Mouse (Mus musculus) CD8-positive naive resting alpha-beta T cell, adult 57 days (primary cell): ENCODE results near the gene Gm13043. TPM values are rescaled to one million over a fixed set of nuclear protein-coding genes. Genes with fewer than 3 reads are reported as not detected.

Experiments
- total RNA-seq: library from RNA; stranded (reverse); gene quantifications from one replicate; pipeline ENCODE4 v1.2.4, GENCODE M21; 2023

Gm13043 gene
- not detected for total RNA-seq

GRCm38 (mm10) chr4:143511043-143511442 is at the start of gene Gm13043:
Gene Gm13043, plus strand, starts transcription at chr4:143511343.

GRCm38 (mm10) chr4:143535654-143536053 is 24.5 kb downstream of the Gm13043 start, which contains the start of gene Gm13040:
Gene Gm13040, plus strand, starts transcription at chr4:143535954.

GRCm38 (mm10) chr4:143551400-143551799 is 40.3 kb downstream of the Gm13043 start, which contains the start of the genes BC080695 and Gm13057:
Gene BC080695, plus strand, starts transcription at chr4:143551700.
Gene Gm13057, plus strand, starts transcription at chr4:143551709.

Other genes with a start within 250 kb of the Gm13043 start
- gene Pdpn, start 211.8 kb upstream of the Gm13043 start, total RNA-seq = not detected
- gene Lrrc38, start 161.6 kb upstream of the Gm13043 start, total RNA-seq = not detected
- gene Pramel1, start 116.9 kb upstream of the Gm13043 start, total RNA-seq = not detected
- 62.6 TPM for gene Pramef8, start 98.9 kb upstream of the Gm13043 start, total RNA-seq
- gene Oog4, start 61.0 kb upstream of the Gm13043 start, total RNA-seq = not detected
- not detected for gene Gm13040, start 24.6 kb downstream of the Gm13043 start, total RNA-seq
- gene BC080695, start 40.4 kb downstream of the Gm13043 start, total RNA-seq = not detected
- gene Gm13057, start 40.4 kb downstream of the Gm13043 start, total RNA-seq = not detected
- not detected for gene Gm13083, start 103.7 kb downstream of the Gm13043 start, total RNA-seq
- gene Gm13088, start 145.9 kb downstream of the Gm13043 start, total RNA-seq = not detected
- not detected for gene Gm13089, start 191.4 kb downstream of the Gm13043 start, total RNA-seq
- not detected for gene Gm13078, start 208.1 kb downstream of the Gm13043 start, total RNA-seq